Mouse (Mus musculus) A20 (cell line): Measurements from ENCODE around the gene Gsg1l.

ENCODE experiments used
- DNase-seq: peaks from one replicate; pipeline ENCODE4 v3.0.0-alpha.2; 2011; ENCODE audit warnings: low read depth, low spot score

Gsg1l gene

DNA sequence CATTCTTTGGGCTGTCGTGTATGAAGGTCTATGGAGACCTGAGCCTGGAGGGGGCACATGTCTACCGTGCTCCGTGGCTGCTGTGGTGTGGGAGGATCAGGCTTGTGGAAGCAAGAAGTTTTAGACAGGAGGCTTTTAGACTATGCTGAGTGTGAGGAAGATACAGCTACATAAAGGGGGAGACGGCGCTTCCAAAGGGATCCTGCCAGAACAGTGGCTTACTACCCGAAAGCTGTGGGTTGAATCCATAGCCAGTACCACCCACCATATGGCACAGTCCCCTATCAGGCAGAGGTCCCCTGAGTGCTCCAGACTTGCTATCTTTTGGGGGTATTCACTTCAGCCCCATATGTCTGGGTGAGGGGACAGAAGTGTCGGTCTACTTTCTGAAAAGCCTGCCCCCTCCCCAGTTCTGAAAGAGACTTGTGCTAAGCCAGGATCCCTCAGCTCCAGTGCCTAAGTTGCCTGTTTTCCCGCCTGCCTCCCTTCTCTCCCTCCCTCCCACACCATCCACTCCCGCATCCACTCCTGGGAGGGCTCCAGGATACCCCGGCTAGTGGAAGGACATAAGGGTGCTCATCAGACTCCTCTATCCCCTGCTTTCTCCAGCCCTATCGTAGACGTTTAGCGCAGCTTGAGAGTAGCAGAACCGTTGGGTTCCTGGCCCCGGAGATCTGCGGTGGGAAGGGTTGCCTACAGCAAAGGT, 1.1 kb downstream of the Gsg1l start:
- DNase-seq: no peak

DNA sequence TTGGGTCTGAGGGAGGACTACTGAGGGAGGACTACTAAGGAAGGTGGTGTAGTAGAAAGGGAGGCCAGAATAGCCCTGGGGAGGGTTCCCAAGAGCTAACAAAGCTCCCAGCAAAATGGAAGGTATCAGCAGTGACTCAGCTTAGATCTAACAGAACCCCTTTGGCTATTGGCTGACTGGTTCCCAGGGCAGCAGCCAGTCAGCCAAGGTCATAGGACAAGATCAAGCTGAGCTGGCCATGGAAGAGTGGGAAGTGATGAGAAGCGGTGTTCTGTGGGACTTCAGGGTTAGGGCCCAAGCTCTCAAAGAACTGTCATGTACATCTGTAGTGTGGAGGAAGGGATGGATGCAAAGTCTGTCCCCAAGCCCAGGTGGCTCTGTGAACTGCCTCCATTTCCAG, 5.3 kb downstream of the Gsg1l start:
- no peak for DNase-seq

DNA sequence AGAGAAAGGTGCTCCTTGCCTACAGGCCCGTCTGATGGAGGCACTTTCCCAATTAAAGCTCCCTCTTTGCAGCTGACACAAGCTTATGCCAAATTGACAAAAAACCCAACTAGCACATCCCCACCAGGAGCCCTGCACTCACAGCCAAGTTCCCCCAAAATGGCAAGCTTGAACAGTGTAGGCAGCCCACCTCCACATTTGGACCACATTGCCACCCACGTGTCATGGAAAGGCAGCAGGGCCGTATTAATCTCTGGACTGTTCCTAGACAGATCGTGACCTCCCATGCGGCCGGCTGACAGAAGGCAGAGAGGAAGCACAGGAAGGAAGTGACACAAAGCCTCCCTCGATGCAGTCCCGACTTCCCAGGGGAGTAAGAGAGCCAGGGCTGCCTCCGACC, 7.2 kb downstream of the Gsg1l start:
- DNase-seq: no peak

DNA sequence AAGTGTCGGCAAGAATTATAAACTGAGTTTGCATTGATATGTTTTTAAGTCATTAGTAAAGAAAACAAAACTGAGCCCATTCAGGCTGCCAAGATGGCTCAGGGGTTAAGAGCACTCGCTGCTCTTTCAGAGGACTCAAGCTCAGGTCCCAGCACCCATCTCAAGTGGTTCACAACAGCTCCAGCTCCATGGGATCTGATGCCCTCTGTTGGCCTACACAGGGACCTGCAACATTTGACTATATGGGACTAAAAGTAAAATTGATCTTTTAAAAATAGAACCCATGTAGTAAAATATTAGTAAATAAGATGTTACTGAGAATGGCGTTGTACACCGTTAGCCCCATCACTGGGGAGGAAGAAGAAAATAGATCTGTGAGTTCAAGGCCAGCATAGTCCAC, 11.9 kb downstream of the Gsg1l start:
- DNase-seq: no peak

DNA sequence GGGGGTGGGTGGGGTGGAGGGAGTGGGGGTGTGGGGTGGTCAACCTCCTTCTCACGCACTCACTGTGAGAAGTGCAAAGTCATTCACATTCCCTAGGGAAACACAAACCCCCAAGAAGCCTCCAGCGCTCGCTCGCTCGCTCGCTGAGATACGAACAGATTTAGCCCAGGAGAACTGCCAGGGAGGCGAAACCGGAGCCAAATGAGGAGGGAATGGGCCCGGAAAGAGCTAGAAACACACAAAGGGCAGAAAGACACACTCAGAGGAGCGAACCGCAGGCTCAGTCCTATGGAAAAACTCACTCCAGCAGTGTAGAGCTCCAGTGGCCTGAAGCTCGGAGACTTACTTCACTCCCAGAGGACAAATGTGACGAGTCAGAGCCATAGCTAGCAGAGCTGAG, 15.4 kb downstream of the Gsg1l start:
- DNase-seq: no peak

DNA sequence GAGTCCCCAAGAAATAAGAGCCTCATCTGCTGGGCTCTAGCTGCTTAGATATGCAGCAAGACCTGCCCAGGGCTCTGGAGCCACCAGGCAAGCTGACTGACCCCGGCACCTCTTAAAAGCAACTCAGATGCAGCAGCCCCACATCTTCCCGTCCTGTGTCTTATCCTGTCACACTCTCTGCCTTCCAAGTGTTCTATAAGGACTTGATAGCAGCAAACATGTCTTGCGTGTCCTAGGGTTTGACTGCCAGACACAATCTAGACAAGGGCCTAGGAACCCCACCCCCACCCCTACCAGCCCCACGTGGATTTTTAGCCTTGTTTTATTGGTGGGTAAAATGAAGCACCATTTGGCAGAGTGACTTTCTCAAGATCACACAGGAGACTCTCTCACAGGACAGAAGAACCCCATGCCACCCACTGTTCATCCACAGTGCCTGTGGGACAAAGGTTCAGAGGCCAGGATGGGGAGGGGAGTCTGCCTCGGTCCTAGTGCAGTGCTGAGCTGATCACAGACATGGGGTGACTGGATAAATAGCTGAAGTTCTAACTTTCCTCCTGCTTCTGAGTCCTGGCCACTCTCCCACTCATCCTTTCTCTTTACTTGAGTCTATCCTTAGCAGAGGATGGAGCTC, 16.9 kb downstream of the Gsg1l start:
- DNase-seq: no peak

DNA sequence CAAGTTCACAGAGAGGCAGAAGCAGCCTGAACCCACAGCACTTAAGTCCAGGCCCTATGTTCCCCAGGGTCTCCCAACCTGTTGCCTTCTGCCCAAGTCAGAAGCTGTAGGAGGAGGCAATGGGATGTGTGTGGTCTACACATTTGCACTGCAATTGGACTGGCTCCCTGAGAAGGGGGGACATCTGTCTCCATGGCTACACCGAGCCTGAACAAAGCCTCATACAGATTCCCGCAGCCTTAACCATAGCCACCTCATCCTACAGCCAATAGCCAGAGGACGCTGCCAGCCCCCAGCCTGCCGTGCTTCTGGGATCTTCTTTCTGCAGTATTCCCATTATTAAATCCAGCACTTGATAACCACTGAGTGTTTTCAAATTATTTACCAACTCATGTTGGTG, 20.0 kb downstream of the Gsg1l start:
- no peak for DNase-seq

DNA sequence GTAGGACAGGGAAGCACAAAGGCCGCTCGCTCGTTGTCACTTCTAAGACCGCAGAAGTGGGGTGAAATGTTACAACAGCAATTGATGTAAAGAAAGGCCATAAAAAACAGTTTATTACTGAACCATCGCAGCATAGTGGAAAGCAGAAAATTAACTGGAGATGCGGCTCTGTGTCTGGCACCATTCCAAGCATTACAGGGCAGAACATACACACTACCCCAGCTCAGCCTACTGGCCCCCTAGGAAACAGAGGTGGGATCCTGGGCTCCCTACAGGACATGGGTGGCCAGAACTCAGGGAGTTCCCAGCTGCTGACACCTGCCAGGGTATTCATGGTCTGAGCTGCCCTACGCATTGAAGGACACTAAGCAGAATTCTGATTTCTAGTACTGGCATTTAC, 23.3 kb downstream of the Gsg1l start:
- no peak for DNase-seq

DNA sequence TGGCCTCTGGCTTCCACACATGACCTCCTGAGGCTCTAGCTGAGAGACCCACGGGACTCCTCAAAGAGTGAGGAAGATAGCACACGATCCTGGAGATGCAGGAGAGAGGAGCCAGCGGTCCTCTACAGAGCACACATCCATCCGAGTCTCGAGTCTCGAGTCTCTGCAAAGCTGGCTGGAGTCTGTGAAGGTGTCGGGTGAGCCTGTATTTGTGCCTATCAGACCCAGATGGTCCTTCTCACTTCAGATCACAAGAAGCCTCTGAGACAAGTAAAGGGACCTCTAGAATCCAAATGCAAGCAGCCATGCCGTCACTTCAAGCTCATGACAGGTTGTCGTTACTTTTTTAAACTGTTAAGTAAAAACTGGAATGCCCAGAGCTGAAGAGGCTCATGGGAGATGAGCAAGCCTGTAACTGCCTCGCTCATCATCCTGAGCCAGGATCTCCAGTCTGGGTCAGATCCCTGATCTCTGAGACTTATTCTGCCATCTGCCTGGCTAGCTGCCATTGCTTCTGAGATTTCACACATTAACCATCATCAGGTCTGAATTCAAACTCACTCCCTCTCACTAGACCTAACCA, 24.8 kb downstream of the Gsg1l start:
- no peak for DNase-seq

DNA sequence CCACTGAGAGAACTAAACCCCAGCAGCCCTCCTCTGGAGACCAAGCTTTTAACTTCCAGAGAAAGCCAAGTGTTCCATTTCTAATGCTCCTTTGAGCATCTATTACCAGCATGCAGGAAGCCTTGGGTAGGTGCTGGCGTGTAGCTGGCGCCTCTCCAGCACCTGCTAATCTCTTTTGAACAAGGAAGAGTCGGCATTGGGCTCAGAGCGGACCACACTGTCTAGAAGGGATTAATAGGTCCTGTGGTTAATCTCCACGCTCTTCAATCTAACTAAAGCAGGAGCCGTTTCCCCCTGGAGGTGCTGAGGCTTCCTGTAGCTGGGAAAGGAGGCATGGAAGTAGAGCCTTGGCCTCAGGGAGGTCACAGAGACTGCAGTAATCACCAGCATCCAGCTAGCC, 27.6 kb downstream of the Gsg1l start:
- DNase-seq: no peak

DNA sequence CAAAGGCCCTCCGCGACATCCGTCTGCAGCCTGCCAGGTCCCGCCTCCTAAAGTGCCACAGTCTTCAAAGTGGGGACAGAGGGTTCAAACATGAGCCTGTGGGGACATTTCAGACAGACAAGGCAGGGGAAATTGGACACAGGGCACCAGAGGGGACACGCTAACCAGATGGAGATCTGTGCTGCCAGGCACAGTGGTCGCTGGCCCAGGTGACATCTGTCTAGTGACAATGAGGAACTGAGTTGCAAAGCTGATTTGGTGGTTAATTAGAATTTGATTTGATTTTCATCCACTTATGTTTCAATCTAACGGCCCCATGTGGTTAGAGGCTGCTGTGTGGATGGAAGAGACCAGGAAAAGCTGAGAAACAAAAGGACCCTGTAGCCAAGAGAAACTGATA, 28.6 kb downstream of the Gsg1l start:
- DNase-seq: no peak

DNA sequence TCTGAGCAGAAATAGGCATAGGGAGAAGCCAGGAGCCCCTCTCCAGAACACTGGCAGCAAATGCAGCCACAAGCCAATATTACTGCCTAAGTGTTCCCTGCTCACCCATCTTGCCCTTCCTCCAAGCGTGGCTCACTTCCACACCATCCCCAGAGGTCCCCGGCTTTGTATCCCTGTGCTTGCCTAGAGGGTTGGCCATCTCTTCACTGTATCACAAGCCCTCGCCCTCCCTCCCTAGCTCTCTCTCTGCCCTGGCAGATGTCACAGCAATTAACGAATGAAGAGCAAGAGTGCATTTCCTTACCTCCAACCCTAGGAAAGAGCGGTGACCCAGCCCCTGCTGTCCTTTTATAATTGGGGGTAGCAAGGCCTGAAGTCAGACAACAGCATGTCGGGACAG, 30.3 kb downstream of the Gsg1l start:
- DNase-seq: no peak

DNA sequence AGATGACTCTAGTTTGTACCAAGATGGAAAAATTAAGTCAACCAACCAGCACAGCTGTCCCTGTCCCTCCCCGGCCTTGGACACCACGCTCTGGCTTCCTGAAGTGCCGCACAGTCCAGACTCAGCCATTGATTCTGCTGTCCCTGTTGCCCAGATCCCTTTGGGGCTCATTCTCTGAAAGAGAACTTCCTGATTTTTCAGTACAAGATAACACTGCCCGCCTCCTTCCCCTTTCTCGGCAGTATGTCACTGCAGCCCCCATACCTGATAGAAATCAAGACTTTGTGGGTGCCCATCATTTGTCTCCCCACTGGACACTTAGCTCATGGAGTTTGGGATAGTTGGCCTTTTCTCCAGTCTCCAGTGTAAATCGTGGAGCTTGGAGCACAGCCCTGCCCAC, 37.1 kb downstream of the Gsg1l start:
- DNase-seq: no peak

DNA sequence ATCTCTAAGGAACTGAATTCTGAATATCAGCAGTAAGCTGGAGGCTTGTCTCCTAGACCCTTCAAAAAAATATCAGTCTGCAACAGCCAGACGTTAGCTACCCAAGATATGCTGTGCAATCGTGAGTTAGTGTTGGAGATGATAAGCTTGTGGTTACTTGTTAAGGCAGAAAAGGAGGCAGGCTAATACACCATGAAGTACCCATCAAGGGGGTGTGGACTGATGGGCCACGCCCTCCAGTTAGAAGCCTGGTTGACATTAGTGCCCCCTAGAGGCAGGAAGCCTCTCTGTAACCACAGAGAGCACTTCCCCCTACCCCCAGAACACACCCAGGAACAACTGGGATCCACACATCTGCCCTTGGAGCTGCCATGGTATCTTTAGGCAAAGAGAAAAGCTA, 39.9 kb downstream of the Gsg1l start:
- peak; percentile 60 for DNase-seq

DNA sequence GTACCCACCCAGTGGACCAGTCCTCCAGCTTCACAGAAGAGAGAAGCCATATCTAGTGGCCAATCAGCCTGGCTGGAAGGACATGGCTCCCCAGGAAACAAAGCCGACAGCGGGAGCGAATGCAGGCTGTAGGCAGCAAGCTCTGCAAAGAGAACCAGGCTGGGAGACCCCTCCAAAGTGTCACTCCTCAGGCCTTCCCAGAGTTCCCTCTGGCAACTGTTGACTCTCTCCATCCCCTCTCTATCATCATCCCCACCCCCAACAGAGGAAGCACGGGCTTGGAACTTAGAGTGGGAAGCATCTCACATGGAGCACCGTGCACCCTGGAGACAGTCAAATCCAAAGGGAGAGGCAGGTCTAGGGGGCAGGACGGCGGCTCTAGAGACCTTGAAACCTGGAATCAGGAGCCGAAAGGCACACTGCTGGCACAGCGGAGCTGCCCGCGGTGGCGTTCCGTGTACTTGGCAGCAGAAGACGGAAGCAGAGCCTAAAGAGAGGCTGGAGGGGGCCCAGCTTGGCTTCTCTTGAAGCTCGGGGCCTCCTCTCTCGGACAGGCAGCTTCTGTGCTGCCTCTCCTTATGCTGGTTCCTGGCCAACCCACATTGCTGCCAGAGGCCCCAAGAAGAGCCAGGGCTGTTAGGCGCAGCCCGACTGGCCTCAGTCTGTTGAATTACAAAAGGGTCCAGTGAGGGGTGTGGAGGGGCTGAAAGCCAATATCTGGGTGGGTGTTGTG, 41.3 kb downstream of the Gsg1l start:
- no peak for DNase-seq

DNA sequence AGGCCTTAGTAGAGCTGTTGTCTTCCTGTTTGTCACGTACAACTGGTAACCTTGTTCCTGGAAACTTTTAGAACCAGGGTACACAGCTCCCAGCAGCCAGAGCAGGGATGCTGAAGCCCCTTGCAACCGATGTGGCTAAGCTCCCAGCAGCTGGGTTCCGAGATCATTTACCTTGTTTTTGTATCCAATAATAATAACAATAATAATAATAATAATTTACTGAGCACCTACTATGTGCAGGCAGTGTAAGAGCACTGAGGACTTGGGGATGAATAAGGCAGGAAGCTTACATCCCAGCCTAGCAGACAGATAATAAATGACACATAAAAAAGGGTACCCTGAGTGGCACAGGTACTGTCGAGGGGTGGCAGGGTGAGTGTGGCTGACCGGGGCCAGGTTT, 42.4 kb downstream of the Gsg1l start:
- no peak for DNase-seq

DNA sequence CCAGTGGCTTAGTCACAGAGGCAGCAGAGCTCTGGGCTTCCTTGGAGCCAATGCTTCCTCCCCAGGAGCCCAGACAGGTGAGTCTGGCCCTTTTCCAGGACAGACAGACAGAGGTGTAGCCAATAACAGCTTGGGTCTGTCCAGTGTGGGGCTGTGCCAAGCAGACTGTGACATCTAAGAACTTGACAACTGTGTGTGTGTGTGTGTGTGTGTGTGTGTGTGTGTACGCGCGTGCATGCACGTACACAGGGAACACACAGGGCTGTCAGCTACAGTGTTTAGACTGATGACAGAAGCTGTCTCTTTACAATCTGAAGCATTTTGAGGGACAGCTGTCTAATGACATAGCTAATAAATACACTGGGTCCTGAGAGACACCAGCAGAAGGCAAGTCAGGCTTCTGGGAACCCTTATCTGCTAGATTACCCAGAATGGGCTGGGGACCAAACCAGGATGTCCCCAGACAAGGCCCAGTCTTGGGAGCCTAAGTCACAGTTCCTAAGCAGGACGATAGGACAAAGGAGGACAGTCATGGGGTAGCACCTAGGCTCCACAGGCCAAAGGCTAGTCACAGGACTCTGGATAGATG, 42.9 kb downstream of the Gsg1l start:
- DNase-seq: no peak

DNA sequence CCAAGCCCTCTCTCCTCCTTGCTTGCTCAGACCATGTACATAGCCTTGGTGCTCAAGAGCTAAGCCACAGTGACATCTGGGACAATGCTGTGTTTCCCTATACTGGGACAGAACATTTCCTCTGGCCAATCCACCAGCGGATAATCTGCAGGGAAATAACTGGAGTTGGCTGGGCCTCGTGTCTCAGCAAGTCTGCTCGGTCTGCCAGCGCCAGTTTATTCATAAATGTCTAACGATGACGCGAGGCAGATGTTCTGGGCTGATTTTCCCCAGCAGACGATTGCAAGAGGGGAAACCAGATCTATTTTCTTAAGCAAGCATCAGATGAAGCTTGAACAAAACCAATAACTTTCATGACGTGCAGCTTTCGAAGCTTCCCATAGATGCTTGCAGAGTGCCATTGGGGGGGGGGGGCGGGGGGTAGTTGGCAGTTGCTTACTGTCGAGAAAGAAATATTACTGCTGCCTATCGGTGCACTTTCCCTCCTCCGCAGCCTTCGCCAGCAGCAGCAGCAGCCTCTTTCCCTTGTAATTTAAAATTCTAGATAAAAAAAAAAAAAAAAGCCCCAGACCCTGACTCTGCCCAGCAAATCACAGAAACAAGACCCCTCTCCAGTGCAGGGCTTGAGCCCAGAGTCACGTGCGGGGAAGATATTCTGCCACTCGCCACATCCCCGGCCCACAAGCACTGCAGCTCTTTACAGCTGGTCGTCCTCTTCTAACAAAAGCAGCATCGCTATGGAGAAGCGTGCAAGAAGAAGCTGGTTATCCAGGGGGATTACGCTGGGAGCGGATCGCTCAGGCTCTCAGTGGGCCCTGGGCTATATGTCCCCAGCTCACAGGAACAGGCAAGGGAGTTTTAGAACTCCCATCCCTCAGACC, 43.6 kb downstream of the Gsg1l start:
- no peak for DNase-seq

DNA sequence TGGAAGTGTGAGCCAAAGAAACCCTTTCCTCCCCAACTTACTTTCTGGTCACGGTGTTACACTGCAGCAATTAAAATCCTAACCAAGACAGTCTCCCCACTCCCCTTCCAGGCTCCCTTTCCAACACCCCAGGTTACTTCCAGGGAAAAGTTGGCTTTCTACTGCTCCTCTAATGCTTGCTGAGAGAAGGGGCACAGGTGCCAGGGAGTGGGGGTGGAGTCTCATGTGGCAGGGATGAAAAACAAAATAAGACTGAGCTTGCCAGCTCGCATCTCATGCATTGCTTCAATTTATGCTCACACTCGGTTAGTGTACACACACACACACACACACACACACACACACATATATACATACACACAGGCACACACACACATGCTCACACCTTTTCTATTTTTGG, 46.9 kb downstream of the Gsg1l start:
- DNase-seq: no peak

DNA sequence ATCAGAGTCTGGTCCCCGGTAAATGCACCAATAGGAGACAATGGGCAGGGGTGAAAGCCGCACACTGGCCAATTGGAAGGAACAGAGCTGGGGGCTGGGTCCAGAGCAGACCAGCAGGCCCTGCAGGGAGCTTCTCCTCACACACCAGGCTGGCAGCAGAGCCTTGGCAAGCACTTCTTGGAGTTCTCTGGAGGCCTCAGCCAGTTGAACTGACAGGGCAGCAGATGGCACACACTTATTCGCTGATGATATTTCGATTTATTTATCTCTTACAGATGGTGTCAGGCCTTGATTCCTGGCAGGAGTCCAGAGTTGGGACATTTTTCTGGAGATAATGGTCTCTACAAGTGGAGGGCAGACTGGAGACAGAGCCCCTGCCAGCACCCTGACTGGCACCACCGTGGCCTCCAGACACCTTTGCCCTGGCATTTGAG, 49.4 kb downstream of the Gsg1l start:
- DNase-seq: no peak

DNA sequence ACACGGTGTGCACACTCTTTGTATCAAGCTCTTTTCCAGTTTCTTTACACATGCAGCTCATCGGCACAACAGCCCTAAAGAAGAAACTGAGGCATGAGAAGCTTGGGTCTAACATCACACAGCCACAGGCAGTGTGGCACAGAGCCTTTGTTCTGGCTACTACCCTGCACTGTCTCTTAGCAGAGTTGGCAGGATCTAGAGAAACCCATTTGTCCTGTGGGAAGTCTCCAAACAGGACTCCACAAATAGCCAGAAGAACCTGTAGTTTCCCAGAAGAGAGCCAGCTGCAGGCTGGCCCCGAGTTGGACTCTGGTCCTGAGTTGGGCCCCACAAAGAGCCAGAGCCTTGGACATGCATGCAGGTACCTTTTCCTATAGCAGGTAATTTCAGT, 49.9 kb downstream of the Gsg1l start:
- DNase-seq: no peak
